Mouse (Mus musculus) liver, adult 2 months (tissue): ENCODE data around the gene Olfr193. TPM values are rescaled to one million over a fixed set of nuclear protein-coding genes. Genes with fewer than 3 reads are reported as not detected.
"Not testable (repeated sequence)": the region's sequence is repeated elsewhere in the genome, so short reads cannot be mapped to it uniquely, and the experiment has no call there.

Experiments
- DNase-seq: peaks from one replicate; pipeline ENCODE4 v3.0.0-alpha.2; 2011; ENCODE audit warnings: low read depth, low spot score; ENCODE audit errors: extremely low read depth
- H3K27ac ChIP-seq: fragments of 200-500 bp; replicated peaks from 2 replicates; pipeline ENCODE4 v1.5.1; 2012; ENCODE audit warnings: low read depth, mild to moderate bottlenecking, control low read depth, inconsistent platforms, low read length; ENCODE audit not compliant: insufficient read depth
- H3K27me3 ChIP-seq: fragments of 200-500 bp; 2 replicates; pipeline ENCODE4 v1.6.1; 2012; ENCODE audit warnings: mild to moderate bottlenecking, moderate library complexity, low read length, inconsistent platforms; ENCODE audit not compliant: control insufficient read depth, insufficient read depth
- H3K36me3 ChIP-seq: fragments of 200-500 bp; 2 replicates; pipeline ENCODE4 v1.6.1; 2012; ENCODE audit warnings: low read length, inconsistent platforms; ENCODE audit not compliant: control insufficient read depth, insufficient read depth
- H3K4me1 ChIP-seq: fragments of 200-500 bp; 2 replicates; pipeline ENCODE4 v1.6.1; 2011; ENCODE audit warnings: low read length; ENCODE audit not compliant: control insufficient read depth, insufficient read depth
- H3K4me3 ChIP-seq: fragments of 200-500 bp; 2 replicates; pipeline ENCODE4 v1.5.1; 2011; ENCODE audit warnings: low read depth, mild to moderate bottlenecking, control low read depth, low read length, moderate library complexity; ENCODE audit not compliant: insufficient read depth
- H3K79me2 ChIP-seq: fragments of 200-500 bp; 2 replicates; pipeline ENCODE4 v1.6.1; 2012; ENCODE audit warnings: inconsistent platforms, mild to moderate bottlenecking, low read length, moderate library complexity; ENCODE audit not compliant: control insufficient read depth, insufficient read depth
- H3K9ac ChIP-seq: fragments of 200-500 bp; 2 replicates; pipeline ENCODE4 v1.6.1; 2012; ENCODE audit warnings: low read depth, mild to moderate bottlenecking, control low read depth, inconsistent platforms, low read length
- CTCF ChIP-seq: fragments of 200-500 bp; IDR thresholded peaks from 2 replicates; pipeline ENCODE4 v1.5.1; 2011; ENCODE audit warnings: low read depth, low read length, control low read depth
- POLR2A ChIP-seq: fragments of 200-500 bp; IDR thresholded peaks from 2 replicates; pipeline ENCODE4 v1.6.1; 2011; ENCODE audit warnings: low read length, control low read depth; ENCODE audit not compliant: insufficient read depth; ENCODE audit errors: extremely low read depth
- WGBS: fragments of 180-500 bp; shearing (Covaris S2); methylation state at CpG from one replicate; pipeline ENCODE4 v1.1.7; 2018; 5-methylcytosine and 5-hydroxymethylcytosine counted together
- polyA plus RNA-seq: library from polyadenylated mRNA; depleted of rRNA; stranded (reverse); fragments of >200 nt; gene quantifications from 2 replicates; pipeline ENCODE4 v1.2.3, GENCODE M21; 2012; rRNA removed
- total RNA-seq: library from RNA; depleted of rRNA; stranded (reverse); fragments of >200 nt; gene quantifications from 2 replicates; pipeline ENCODE4 v1.2.3, GENCODE M21; 2014; rRNA removed

Olfr193 gene
- total RNA-seq = not detected in 2 replicates
- polyA plus RNA-seq = not detected in 2 replicates

GRCm38 (mm10) chr16:59111781-59112180 is at the start of gene Olfr193:
Gene Olfr193 (minus strand): TSS chr16:59111881.
- WGBS = 77% methylated on average over 1 of the region's 1 CpGs
- Histone ChIP-seq H3K79me2 (no peaks in the 10 kb centered on the region), H3K27ac (no peak within 1 kb of the TSS), H3K36me3 (no peaks in the 10 kb centered on the region), H3K4me3 (no peak within 1 kb of the TSS), H3K4me1 (no peaks in the 10 kb centered on the region), H3K27me3 (no peaks in the 10 kb centered on the region), H3K9ac (no peak within 1 kb of the TSS)
- TF ChIP-seq POLR2A (no peak), CTCF (no peak)
- DNase-seq = no peak

- DNase-seq = no peak
- Histone ChIP-seq H3K36me3 (no peaks in the 10 kb centered on the region), H3K9ac (no peak overlapping the region), H3K79me2 (no peaks in the 10 kb centered on the region), H3K27ac (no peak overlapping the region), H3K27me3 (no peaks in the 10 kb centered on the region), H3K4me1 (no peaks in the 10 kb centered on the region), H3K4me3 (no peak overlapping the region)
- TF ChIP-seq CTCF (no peak), POLR2A (no peak)
- 87% methylated on average over 2 of the region's 2 CpGs for WGBS
These were observed 40.3 kb upstream of the Olfr193 start for GRCm38 (mm10) chr16:59151996-59152395.

GRCm38 (mm10) chr16:59146746-59147145 is 35.1 kb upstream of the Olfr193 start, which contains the start of gene Olfr195:
Gene Olfr195 (plus strand): TSS chr16:59147046.
- H3K27ac ChIP-seq = no peak within 1 kb of the TSS
- H3K36me3 ChIP-seq = no peaks in the 10 kb centered on the region
- no peaks in the 10 kb centered on the region for H3K79me2 ChIP-seq
- H3K27me3 ChIP-seq = no peaks in the 10 kb centered on the region
- no peak for DNase-seq
- TF ChIP-seq POLR2A (no peak), CTCF (no peak)
- no peak within 1 kb of the TSS for H3K4me3 ChIP-seq
- 81% methylated on average over 1 of the region's 1 CpGs for WGBS
- no peak within 1 kb of the TSS for H3K9ac ChIP-seq
- H3K4me1 ChIP-seq = no peaks in the 10 kb centered on the region

DNA sequence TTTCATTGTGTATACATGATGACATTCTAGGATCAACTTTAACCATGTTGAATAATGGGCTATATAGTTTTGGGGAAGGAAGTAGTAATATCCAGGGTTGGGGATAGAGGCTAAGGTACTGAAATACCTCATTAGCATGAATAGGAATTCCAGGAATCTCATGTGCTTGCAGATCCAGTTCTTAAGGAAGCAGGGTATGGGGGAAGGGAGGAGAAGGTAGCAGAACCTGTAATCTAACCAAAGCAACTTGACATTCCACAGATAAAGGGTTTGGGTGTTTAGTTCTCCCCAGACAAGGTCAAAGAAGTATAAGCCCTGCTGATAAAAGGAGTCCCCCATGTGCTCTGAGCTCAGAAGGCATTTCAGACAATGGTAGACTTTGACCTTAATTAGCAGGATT is 29.4 kb upstream of the Olfr193 start:
- Histone ChIP-seq H3K27me3 (no peaks in the 10 kb centered on the region), H3K79me2 (no peaks in the 10 kb centered on the region), H3K36me3 (no peaks in the 10 kb centered on the region), H3K9ac (no peak overlapping the region), H3K27ac (no peak overlapping the region), H3K4me3 (no peak overlapping the region), H3K4me1 (no peaks in the 10 kb centered on the region)
- TF ChIP-seq CTCF (no peak), POLR2A (no peak)
- DNase-seq = no peak

- H3K36me3 ChIP-seq = no peaks in the 10 kb centered on the region
- WGBS = 62% methylated on average over 1 of the region's 1 CpGs
- no peaks in the 10 kb centered on the region for H3K4me1 ChIP-seq
- TF ChIP-seq POLR2A = no peak
- no peak for TF ChIP-seq CTCF
- no peaks in the 10 kb centered on the region for H3K27me3 ChIP-seq
- DNase-seq = no peak
- H3K4me3 ChIP-seq = no peak overlapping the region
- H3K27ac ChIP-seq = no peak overlapping the region
- H3K9ac ChIP-seq = no peak overlapping the region
- no peaks in the 10 kb centered on the region for H3K79me2 ChIP-seq
These were observed 19.1 kb upstream of the Olfr193 start for GRCm38 (mm10) chr16:59130740-59131139.

DNA sequence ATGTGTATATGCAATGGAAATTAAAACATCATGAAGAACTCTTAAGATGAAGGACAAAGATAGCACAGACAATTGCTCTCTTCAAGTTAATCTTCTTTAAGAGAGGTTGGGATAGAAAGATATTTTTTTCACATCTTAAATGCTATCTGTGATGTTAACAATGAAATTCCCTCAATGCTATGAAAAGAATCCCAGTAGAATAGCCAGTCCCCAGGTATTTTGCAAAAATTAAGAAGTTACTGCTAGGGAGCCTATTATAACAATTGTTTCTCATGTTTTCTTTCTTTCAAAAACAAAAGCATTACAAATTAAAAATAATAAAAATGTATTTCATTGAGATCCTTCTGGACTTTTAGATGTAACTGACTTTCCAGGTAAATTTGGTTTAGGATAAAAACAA is 9.3 kb upstream of the Olfr193 start, which contains the start of gene Olfr194:
TSS of gene Olfr194 (minus strand) at position 101 of the 400 bp plus-strand sequence.
- Histone ChIP-seq H3K27me3 (no peaks in the 10 kb centered on the region), H3K79me2 (no peaks in the 10 kb centered on the region), H3K36me3 (no peaks in the 10 kb centered on the region), H3K9ac (no peak within 1 kb of the TSS), H3K4me1 (no peaks in the 10 kb centered on the region), H3K4me3 (no peak within 1 kb of the TSS), H3K27ac (no peak within 1 kb of the TSS)
- TF ChIP-seq POLR2A (no peak), CTCF (no peak)
- no peak for DNase-seq

GRCm38 (mm10) chr16:59108522-59108921 is 3.2 kb downstream of the Olfr193 start:
- not testable (repeated sequence) for H3K27me3 ChIP-seq, H3K79me2 ChIP-seq, DNase-seq, H3K27ac ChIP-seq, H3K4me3 ChIP-seq, H3K36me3 ChIP-seq, H3K9ac ChIP-seq, H3K4me1 ChIP-seq
- 47% methylated on average over 5 of the region's 5 CpGs for WGBS
